Mouse (Mus musculus): ENCODE measurements at regions not wholly inside any gene's neighbourhood (a gene's known extent, or its start where the extent isn't known, plus 50 kb on each side); places are given as distances from the start of the nearest gene placed in this dataset.

DNA sequence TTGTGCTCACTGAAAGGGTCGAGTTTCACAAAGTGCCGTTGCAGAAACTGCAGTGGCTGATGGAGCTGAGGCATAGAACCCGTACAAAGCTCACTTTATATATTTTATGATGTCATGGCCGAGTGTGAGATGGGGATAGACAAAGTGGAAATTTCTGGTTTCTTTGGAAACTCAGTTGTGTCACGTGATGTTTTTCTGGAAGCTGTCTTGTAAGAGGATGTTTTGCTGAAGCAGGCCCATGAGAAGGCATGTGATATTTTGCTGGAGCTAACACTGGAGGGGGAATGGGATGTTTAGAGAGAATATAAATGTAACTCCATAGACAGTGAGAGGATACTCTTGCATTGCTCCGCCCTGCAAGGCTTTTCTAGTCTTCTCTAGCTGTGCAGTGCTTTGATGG lies 311.7 kb downstream of the Tmem132b start:
- no peak for DNase-seq (ENCODE audit: low spot score)

- no peak for DNase-seq (ENCODE audit: low spot score)
Observed at GRCm38 (mm10) chr5:125849722-125850121, 318.1 kb downstream of the Tmem132b start.

DNA sequence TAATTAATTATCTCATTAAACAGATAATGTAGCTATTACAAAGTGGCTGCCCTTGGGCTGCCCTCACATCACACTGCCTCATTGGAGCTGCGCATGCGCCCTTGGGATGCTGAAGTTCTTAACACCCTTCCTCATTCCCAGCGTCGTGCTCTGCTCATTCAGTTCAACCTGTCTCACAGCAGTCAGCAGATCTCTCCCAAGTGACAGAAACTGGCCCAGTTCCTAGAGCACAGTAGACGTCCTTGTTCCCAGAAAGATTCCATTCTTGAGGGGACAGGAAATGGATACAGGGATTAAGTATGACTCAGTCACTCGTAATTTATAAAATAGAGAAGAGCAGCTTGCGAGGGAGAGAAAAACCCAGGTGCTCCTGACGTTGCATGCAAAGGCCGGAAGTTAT lies 344.7 kb downstream of the Tmem132b start:
- peak; percentile 3 for DNase-seq (ENCODE audit: low spot score)

GRCm38 (mm10) chr5:125888840-125889239 lies 357.3 kb downstream of the Tmem132b start:
- DNase-seq (ENCODE audit: low spot score): no peak

DNA sequence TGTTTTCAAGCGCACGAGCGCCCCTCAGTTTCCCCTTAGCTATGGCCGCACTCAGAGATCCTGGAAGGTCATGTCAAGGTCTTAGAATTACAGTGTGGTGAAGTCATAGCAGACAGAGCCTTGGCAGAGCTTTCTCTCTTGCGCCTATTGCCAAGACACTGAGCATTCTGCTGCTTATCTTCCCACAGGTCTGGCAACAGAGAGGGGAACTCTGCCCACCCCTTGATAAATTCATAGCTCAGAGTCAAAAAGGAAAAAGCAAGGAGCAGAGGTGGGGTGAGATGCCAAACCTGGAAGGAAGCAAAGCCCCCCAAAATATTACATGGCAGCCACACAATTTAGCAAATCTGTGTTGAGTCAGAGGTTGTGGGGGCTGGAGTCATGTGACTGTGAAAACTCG lies 362.3 kb downstream of the Tmem132b start:
- DNase-seq (ENCODE audit: low spot score): no peak

DNA sequence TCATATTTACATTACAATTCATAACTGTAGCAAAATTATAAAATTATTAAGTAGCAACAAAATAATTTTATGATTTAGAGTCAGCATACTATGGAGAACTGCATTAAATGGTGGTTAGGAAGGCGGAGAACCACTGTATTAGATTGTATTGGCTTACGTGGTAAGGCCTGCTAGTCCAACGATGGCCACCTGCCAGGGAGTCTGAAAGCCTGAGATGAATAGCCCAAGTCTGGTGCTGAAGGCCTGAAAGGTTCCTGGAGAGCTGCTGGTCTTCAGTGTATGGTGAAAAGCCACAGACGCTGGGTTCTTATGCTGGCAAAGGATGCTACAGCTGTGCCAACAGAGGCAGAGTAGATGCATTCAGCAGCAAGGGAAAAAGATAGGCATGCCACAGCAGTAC lies 370.5 kb downstream of the Tmem132b start:
- no peak for DNase-seq (ENCODE audit: low spot score)

- no peak for DNase-seq (ENCODE audit: low spot score)
Observed at GRCm38 (mm10) chr5:125904426-125904825, 372.9 kb downstream of the Tmem132b start.

DNA sequence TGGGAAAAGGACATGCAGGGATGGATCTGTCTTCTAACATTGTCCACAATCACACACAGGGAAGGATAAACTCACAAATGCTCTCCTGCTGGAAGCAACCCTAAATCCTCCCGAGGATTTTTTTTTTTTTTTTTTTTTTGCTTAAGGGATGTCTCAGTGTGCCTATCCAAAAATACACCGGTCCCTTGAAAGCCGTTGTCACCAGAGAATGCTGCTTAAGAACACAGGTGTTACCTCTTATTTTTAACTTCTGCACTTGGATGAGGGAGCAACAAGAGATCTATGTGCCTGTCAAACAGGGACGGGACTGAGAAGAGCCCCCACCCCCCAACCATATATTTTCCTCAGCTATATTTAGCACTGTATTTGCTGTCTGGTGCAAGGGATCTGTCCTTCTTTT lies 375.8 kb downstream of the Tmem132b start:
- DNase-seq (ENCODE audit: low spot score): no peak

- DNase-seq (ENCODE audit: low spot score): no peak
Observed at GRCm38 (mm10) chr5:125907909-125908308, 376.3 kb downstream of the Tmem132b start.

- DNase-seq (ENCODE audit: low spot score): no peak
Observed at GRCm38 (mm10) chr5:125915857-125916256, 384.3 kb downstream of the Tmem132b start.

DNA sequence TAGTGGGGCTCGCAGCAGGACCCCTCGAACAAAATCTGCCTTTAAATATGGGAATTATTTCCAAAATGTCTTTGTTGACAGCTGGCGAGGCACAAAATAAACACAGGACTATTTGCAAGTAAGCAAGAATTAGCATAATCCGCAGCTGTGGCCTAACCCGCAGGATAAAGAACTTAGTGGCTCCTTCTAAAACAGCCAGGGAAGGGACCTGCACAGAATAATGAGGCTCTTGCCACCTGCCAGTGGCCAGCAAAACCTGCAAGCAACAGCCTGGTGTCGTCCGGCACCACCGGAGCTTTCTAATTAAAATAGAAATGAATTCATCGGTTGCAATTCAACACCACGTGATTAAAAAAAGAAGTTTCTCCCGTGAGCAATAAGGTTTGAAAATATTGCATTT lies 389.4 kb downstream of the Tmem132b start:
- DNase-seq (ENCODE audit: low spot score): no peak

DNA sequence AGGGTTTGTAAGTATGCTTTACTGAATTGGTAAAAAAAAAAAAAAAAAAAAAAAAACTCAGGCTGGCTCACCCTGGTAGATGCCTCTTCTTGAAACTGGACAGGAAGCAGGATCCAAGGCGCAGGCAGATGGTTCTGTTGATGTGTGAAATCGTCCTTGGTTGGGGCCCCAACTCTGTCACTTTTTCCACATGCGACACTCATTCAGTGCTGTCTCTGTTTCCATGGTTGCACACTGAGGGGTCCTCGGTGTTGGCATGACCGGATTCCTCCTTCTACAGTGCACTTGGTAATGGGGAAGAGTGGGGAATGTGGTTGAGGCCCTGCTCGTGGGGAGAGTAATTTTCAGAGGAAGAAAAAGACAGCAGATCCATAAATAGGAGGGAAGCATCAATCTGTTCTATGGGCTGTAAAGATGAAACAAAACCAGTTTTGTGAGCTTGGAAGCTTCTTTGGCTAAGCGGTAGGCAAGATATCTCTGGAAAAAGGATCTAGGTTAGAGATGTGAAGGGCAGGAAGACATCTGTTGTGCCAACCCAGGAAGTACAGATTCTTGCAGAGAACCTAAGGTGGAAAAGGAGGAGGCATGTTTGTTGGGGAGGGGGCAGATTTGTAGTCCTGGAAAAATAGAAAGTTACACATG lies 394.4 kb downstream of the Tmem132b start:
- DNase-seq (ENCODE audit: low spot score): no peak

DNA sequence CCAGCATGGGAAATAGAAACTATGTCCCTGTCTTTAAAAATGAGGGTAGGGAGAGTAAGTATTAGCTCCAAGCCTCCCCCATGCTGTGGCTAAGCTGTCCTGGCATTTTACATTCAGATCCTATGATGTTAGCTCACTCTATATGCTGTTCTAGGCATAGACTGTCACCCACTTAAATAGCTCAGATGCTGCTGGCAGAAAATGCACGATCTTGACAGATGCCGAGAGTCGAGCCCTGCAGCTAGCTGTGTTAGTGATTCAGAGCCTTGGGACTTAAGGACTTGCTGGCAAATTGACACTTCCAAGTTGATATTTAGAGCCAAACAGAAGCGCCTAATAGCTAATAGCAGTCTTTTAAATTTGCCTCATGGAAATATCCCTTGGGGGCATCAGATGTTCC lies 399.9 kb downstream of the Tmem132b start:
- DNase-seq (ENCODE audit: low spot score): no peak

- DNase-seq (ENCODE audit: low spot score): no peak
Observed at GRCm38 (mm10) chr5:125939416-125939815, 407.8 kb downstream of the Tmem132b start.

DNA sequence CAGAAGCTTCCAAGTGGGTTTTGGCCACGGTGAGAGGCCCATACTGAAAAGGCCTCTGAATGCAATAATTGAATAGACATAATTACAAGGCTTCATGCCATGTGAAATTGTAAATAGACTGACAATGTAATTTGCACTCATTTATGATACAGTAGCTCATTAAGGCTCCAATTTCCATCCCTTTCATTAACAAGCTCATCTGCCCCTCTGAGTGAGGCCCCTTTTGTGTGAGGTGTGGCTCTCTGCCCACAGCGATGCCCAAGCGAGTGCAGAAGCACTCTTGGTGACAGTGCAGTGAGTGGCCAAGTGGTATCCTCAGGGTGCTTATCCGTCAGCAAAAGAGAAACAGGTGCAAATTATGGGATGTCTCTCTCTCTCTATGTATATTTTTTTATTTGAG lies 415.2 kb downstream of the Tmem132b start:
- no peak for DNase-seq (ENCODE audit: low spot score)

DNA sequence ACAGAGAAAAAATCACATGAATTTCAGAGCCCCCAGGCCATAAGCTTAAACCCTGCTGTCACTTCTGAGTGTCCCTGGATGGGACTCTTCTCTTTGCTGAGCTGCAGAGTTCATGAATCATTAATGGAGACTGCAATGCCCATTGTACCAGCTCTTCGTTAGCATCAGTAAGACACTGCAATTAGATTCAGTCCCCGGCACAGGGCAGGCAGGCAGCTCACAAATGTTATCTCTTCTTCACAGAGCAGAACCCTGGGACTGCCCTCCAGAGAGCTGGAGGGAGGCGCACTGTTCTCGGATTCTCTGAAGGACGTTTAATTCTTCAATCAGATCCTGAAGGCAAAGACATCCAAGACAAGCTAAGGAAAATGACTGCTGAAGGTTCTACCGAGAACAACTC lies 420.1 kb downstream of the Tmem132b start:
- no peak for DNase-seq (ENCODE audit: low spot score)

DNA sequence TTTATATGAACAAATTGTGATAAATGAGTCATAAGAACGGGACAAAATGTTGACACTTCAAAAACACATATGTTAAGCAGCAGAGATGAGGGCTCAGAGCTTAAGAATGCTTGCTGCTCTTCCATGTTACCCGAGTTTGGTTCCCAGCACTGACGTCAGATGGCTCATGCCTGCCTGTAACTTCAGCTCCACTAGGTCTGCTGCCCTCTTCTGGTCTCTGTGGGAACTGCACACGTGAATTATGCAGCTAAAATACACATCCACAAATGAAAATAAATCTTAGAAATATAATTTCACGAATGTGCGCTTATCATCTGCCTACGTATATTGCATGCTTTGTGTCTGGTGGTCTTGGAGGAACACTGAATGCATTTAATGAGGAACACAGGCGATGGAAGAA lies 432.5 kb downstream of the Tmem132b start:
- DNase-seq (ENCODE audit: low spot score): no peak

- DNase-seq (ENCODE audit: low spot score): no peak
Observed at GRCm38 (mm10) chr5:125968151-125968550, 436.6 kb downstream of the Tmem132b start.

GRCm38 (mm10) chr5:125974035-125974434 lies 442.5 kb downstream of the Tmem132b start:
- DNase-seq (ENCODE audit: low spot score): no peak

DNA sequence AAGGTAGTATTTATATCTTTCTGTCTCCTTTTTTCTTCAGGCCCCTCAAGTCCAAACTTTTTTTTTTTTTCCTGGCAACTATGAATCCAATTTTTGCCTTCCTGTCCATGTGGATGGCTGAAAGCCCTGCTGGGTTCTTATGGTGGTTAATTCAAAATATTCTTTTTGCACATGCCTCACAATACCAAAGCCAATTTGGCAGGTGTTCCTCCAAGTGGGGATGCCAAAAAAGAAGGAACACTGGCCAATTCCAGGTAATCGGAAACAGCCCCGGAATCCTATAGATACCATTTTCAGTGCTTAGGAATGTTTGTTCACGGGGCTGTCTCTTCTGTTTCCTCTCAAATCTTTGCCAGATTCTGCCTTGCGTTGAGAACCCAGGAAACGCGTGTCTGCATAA lies 448.2 kb downstream of the Tmem132b start:
- no peak for DNase-seq (ENCODE audit: low spot score)

DNA sequence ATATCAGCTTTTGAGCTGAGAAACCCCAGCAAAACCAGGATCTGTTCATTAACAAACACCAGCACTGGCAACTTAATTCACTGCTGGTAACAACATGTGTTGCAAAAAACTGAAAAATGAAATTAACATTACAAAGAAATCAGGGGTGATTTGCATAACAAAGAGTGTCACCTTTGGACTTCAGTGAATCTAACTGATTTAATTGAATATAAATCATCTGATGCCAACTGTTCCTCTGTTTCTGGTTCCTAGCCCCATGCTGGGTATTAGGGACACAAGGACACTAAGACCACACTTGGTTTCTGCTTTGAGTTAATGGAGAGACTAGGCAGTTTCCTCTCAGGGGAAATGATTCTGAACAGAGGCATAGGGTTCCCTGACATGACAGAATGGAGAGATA lies 453.8 kb downstream of the Tmem132b start:
- DNase-seq (ENCODE audit: low spot score): no peak

- no peak for DNase-seq (ENCODE audit: low spot score)
Observed at GRCm38 (mm10) chr5:125997173-125997572, 465.6 kb downstream of the Tmem132b start.

- DNase-seq (ENCODE audit: low spot score): no peak
Observed at GRCm38 (mm10) chr5:126007871-126008270, 476.3 kb downstream of the Tmem132b start.

DNA sequence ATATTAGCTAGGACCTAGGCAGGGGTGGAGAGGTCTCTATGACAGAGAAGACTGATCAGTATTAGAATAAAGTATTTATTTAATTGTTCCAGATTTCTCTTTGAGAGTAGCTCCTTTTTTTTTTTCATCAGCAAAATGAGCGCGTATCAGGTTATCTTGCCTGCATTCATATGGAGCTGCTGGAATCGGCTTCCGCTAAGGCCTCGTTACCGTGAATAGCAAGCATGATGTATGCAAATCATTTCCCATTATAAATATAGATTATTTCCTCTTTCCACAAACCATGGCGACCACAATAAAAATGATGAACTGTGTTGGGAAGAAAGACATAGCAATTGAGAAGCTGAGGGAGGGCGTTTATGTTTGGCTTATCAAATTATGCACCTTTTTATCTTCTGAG lies 476.7 kb downstream of the Tmem132b start:
- DNase-seq (ENCODE audit: low spot score): no peak

Data from gastrocnemius, adult 18-20 months (tissue).